Mouse (Mus musculus): ENCODE data around the gene Vmp1.

- no peak for TF ChIP-seq CTCF (IDR thresholded peaks at IDR 0.05; ENCODE audit: extremely low read depth, insufficient read depth, insufficient read length, insufficient replicate concordance)
- TF ChIP-seq POLR2A (IDR thresholded peaks at IDR 0.05; ENCODE audit: low read depth, low read length) = 0 out of 2 replicates have a peak, but pooled peaks have one; percentile 2
Observed at GRCm38 (mm10) chr11:86581943-86582542, 101.6 kb downstream of the Vmp1 start.
